Mouse (Mus musculus): ENCODE results near the gene Gm12695. TPM values are rescaled to one million over a fixed set of nuclear protein-coding genes. Genes with fewer than 3 reads are reported as not detected.

Gene Gm12695
- total RNA-seq, 1 experiment, result not detected

- Histone ChIP-seq H3K27ac (ENCODE audit: insufficient read depth, low read depth, low read length, poor library complexity, severe bottlenecking) (no peak overlapping the region), H3K36me3 (ENCODE audit: control insufficient read depth, insufficient read depth, low read length, poor library complexity, severe bottlenecking) (no peaks in the 10 kb centered on the region), H3K4me3 (ENCODE audit: insufficient read depth in 1 of 2, low read depth in 1 of 2, low read length in 2 of 2, poor library complexity in 1 of 2, severe bottlenecking in 1 of 2) (no peak overlapping the region), H3K4me1 (ENCODE audit: control insufficient read depth in 2 of 2, insufficient read depth in 2 of 2, low read length in 2 of 2, poor library complexity in 1 of 2) (no peaks in the 10 kb centered on the region), H3K9ac (ENCODE audit: insufficient read depth, low read depth, low read length, poor library complexity, severe bottlenecking) (no peak overlapping the region), H3K9me3 (ENCODE audit: control insufficient read depth, insufficient read depth, low read depth, low read length) (no peaks in the 10 kb centered on the region)
- in situ Hi-C loops (cut with MboI; ENCODE audit: low sequenced_read_pairs in 2 of 2, unreplicated experiment in 2 of 2), result no loop called here
- DNase-seq (ENCODE audit: low read depth, low spot score), result no peak
- no peak for TF ChIP-seq ZC3H11A (IDR thresholded peaks at IDR 0.05; ENCODE audit: borderline replicate concordance, low read depth, low read length)
- no peak for TF ChIP-seq CHD2 (IDR thresholded peaks at IDR 0.05; ENCODE audit: low read depth, low read length)
- TF ChIP-seq HCFC1 (IDR thresholded peaks at IDR 0.05; ENCODE audit: borderline replicate concordance, insufficient read depth, low read length), result no peak
- TF ChIP-seq MAFK (IDR thresholded peaks at IDR 0.05; ENCODE audit: insufficient read depth, low read depth, low read length), result no peak
- no peak for TF ChIP-seq ZNF384 (IDR thresholded peaks at IDR 0.05; ENCODE audit: low read depth, low read length)
These were observed 66.5 kb downstream of the Gm12695 start for GRCm38 (mm10) chr4:96718503-96718902.

GRCm38 (mm10) chr4:96705281-96705951 is 79.6 kb downstream of the Gm12695 start:
- Histone ChIP-seq H3K27ac (ENCODE audit: insufficient read depth, low read depth, low read length, poor library complexity, severe bottlenecking) (no peak overlapping the region), H3K9ac (ENCODE audit: insufficient read depth, low read depth, low read length, poor library complexity, severe bottlenecking) (no peak overlapping the region), H3K9me3 (ENCODE audit: control insufficient read depth, insufficient read depth, low read depth, low read length) (no peaks in the 10 kb centered on the region), H3K4me1 (ENCODE audit: control insufficient read depth in 2 of 2, insufficient read depth in 2 of 2, low read length in 2 of 2, poor library complexity in 1 of 2) (no peaks in the 10 kb centered on the region), H3K36me3 (ENCODE audit: control insufficient read depth, insufficient read depth, low read length, poor library complexity, severe bottlenecking) (no peaks in the 10 kb centered on the region), H3K4me3 (ENCODE audit: insufficient read depth in 1 of 2, low read depth in 1 of 2, low read length in 2 of 2, poor library complexity in 1 of 2, severe bottlenecking in 1 of 2) (no peak overlapping the region)
- DNase-seq (ENCODE audit: low read depth, low spot score), result no peak
- peak; percentile 18; the same call in 1 of the 2 replicates for TF ChIP-seq ZC3H11A (IDR thresholded peaks at IDR 0.05; ENCODE audit: borderline replicate concordance, low read depth, low read length)
- TF ChIP-seq ZNF384 (IDR thresholded peaks at IDR 0.05; ENCODE audit: low read depth, low read length), result no peak
- in situ Hi-C loops (cut with MboI; ENCODE audit: low sequenced_read_pairs in 2 of 2, unreplicated experiment in 2 of 2), result no loop called here

DNA sequence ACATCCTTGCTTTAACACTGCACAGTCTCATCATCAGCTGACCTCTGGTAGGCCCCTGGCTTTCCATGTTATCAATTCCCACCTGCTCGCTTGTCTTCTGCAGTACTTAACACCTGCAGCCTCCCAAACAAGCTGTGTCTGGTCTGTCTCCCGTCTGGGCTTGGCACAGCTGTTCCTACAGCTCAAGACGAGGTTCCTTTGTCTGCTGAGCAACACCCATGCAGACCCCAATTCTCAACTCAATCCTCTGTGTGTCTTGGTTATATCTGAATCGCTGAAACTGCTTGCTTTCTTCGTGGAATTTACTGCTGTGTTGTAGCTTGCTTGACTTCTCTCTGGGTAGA is 86.8 kb downstream of the Gm12695 start:
- H3K36me3 ChIP-seq (ENCODE audit: control insufficient read depth, insufficient read depth, low read length, poor library complexity, severe bottlenecking), result no peaks in the 10 kb centered on the region
- TF ChIP-seq MAFK (IDR thresholded peaks at IDR 0.05; ENCODE audit: insufficient read depth, low read depth, low read length) (no peak), CHD2 (IDR thresholded peaks at IDR 0.05; ENCODE audit: low read depth, low read length) (no peak), ZC3H11A (IDR thresholded peaks at IDR 0.05; ENCODE audit: borderline replicate concordance, low read depth, low read length) (no peak), HCFC1 (IDR thresholded peaks at IDR 0.05; ENCODE audit: borderline replicate concordance, insufficient read depth, low read length) (no peak), ZNF384 (IDR thresholded peaks at IDR 0.05; ENCODE audit: low read depth, low read length) (no peak)
- in situ Hi-C loops (cut with MboI; ENCODE audit: low sequenced_read_pairs in 2 of 2, unreplicated experiment in 2 of 2), result no loop called here
- H3K9ac ChIP-seq (ENCODE audit: insufficient read depth, low read depth, low read length, poor library complexity, severe bottlenecking), result no peak overlapping the region
- H3K9me3 ChIP-seq (ENCODE audit: control insufficient read depth, insufficient read depth, low read depth, low read length), result no peaks in the 10 kb centered on the region
- H3K4me3 ChIP-seq (ENCODE audit: insufficient read depth in 1 of 2, low read depth in 1 of 2, low read length in 2 of 2, poor library complexity in 1 of 2, severe bottlenecking in 1 of 2), result no peak overlapping the region
- H3K4me1 ChIP-seq (ENCODE audit: control insufficient read depth in 2 of 2, insufficient read depth in 2 of 2, low read length in 2 of 2, poor library complexity in 1 of 2), result no peaks in the 10 kb centered on the region
- H3K27ac ChIP-seq (ENCODE audit: insufficient read depth, low read depth, low read length, poor library complexity, severe bottlenecking), result no peak overlapping the region
- no peak for DNase-seq (ENCODE audit: low read depth, low spot score)

DNA sequence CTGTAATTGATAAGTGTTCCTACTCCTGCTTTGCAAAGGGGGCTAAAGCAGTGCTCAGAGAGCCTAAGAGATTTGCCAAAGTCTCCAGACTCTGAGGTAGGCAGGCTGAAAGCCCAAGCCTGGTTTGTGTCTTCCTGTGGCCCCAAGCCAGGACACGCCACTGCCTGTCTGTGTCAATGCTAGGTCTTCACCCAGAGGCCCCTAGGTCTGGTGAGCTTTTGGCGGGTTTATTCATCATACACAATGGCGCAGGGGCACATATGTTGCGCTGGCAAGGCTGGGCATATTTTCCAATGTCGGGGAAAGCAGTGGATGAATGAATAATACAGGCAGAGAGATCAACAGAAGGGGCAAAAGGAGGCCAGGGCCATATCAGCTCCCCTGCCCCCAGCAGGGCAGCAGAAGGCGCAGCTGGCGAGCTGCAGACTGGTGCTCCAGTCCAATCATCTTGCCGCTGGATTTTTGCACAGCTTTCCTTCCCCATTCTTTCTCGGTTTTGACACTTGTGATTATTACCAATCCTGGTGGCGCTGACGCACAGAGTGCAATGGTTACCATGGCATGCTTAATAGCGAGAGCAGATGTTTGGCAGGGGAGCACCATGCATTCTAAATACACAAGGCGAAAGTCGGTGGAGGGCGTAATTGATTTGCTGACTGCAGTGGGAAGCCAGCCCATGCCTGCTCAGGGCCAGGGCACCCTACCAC is 87.3 kb downstream of the Gm12695 start:
- no peak for DNase-seq (ENCODE audit: low read depth, low spot score)
- H3K4me3 ChIP-seq (ENCODE audit: insufficient read depth in 1 of 2, low read depth in 1 of 2, low read length in 2 of 2, poor library complexity in 1 of 2, severe bottlenecking in 1 of 2), result 0 out of 4 replicates have a peak overlapping the region, but pooled peaks of 1 of the 2 experiments have one; percentile 17
- H3K4me1 ChIP-seq (ENCODE audit: control insufficient read depth in 2 of 2, insufficient read depth in 2 of 2, low read length in 2 of 2, poor library complexity in 1 of 2), result no peaks in the 10 kb centered on the region
- H3K9me3 ChIP-seq (ENCODE audit: control insufficient read depth, insufficient read depth, low read depth, low read length), result no peaks in the 10 kb centered on the region
- no peak overlapping the region for H3K9ac ChIP-seq (ENCODE audit: insufficient read depth, low read depth, low read length, poor library complexity, severe bottlenecking)
- no peak for TF ChIP-seq HCFC1 (IDR thresholded peaks at IDR 0.05; ENCODE audit: borderline replicate concordance, insufficient read depth, low read length)
- TF ChIP-seq MAFK (IDR thresholded peaks at IDR 0.05; ENCODE audit: insufficient read depth, low read depth, low read length), result no peak
- no peak for TF ChIP-seq ZNF384 (IDR thresholded peaks at IDR 0.05; ENCODE audit: low read depth, low read length)
- no peak for TF ChIP-seq CHD2 (IDR thresholded peaks at IDR 0.05; ENCODE audit: low read depth, low read length)
- TF ChIP-seq ZC3H11A (IDR thresholded peaks at IDR 0.05; ENCODE audit: borderline replicate concordance, low read depth, low read length), result no peak
- H3K36me3 ChIP-seq (ENCODE audit: control insufficient read depth, insufficient read depth, low read length, poor library complexity, severe bottlenecking), result no peaks in the 10 kb centered on the region
- H3K27ac ChIP-seq (ENCODE audit: insufficient read depth, low read depth, low read length, poor library complexity, severe bottlenecking), result no peak overlapping the region
- in situ Hi-C loops (cut with MboI; ENCODE audit: low sequenced_read_pairs in 2 of 2, unreplicated experiment in 2 of 2), result no loop called here
